Mouse (Mus musculus) spleen, adult 2 months (tissue): ENCODE data around the gene Clrn1. TPM values are rescaled to one million over a fixed set of nuclear protein-coding genes. Genes with fewer than 3 reads are reported as not detected.

Experiments used
- DNase-seq, 2 experiments: peaks; one replicate each; pipeline versions ENCODE4 v3.0.0 to v3.0.0-alpha.2; 2012 to 2021; ENCODE audit warnings: low spot score in 2 of 2, low read depth in 1 of 2
- H3K27ac ChIP-seq: fragments of 200-500 bp; 2 replicates; pipeline ENCODE4 v1.5.1; 2012; ENCODE audit warnings: low read length, inconsistent platforms; ENCODE audit not compliant: insufficient read depth
- H3K27me3 ChIP-seq: fragments of 200-500 bp; 2 replicates; pipeline ENCODE4 v1.6.1; 2012; ENCODE audit warnings: mild to moderate bottlenecking, moderate library complexity, low read length, inconsistent platforms; ENCODE audit not compliant: control insufficient read depth, insufficient read depth
- H3K36me3 ChIP-seq: fragments of 200-500 bp; 2 replicates; pipeline ENCODE4 v1.6.1; 2012; ENCODE audit warnings: mild to moderate bottlenecking, low read length, inconsistent platforms; ENCODE audit not compliant: control insufficient read depth, insufficient read depth
- H3K4me1 ChIP-seq: fragments of 200-500 bp; 2 replicates; pipeline ENCODE4 v1.6.1; 2011; ENCODE audit warnings: inconsistent platforms; ENCODE audit not compliant: control insufficient read depth, insufficient read depth, insufficient read length
- H3K4me3 ChIP-seq: fragments of 200-500 bp; 2 replicates; pipeline ENCODE4 v1.5.1; 2011; ENCODE audit warnings: mild to moderate bottlenecking, inconsistent platforms; ENCODE audit not compliant: insufficient read depth, insufficient read length; ENCODE audit errors: extremely low read depth
- CTCF ChIP-seq: fragments of 200-500 bp; IDR thresholded peaks from 2 replicates; pipeline ENCODE4 v1.5.1; 2011; ENCODE audit warnings: mild to moderate bottlenecking, inconsistent platforms; ENCODE audit not compliant: insufficient read depth, insufficient read length, insufficient replicate concordance; ENCODE audit errors: extremely low read depth
- POLR2A ChIP-seq: fragments of 200-500 bp; IDR thresholded peaks from 2 replicates; pipeline ENCODE4 v1.6.1; 2011; ENCODE audit warnings: low read depth, low read length, inconsistent platforms
- WGBS: fragments of 180-500 bp; shearing (Covaris S2); methylation state at CpG from one replicate; pipeline ENCODE4 v1.1.7; 2018; 5-methylcytosine and 5-hydroxymethylcytosine counted together
- polyA plus RNA-seq: library from polyadenylated mRNA; depleted of rRNA; stranded (reverse); fragments of >200 nt; gene quantifications from 2 replicates; pipeline ENCODE4 v1.2.3, GENCODE M21; 2012

The Clrn1 gene
- polyA plus RNA-seq, 1 experiment, result not detected

- WGBS, result 89% methylated on average over 5 of the region's 5 CpGs
- DNase-seq, result no peak
- Histone ChIP-seq H3K27me3 (no peaks in the 10 kb centered on the region), H3K27ac (no peak overlapping the region), H3K4me1 (no peaks in the 10 kb centered on the region), H3K4me3 (no peak overlapping the region), H3K36me3 (no peaks in the 10 kb centered on the region)
- TF ChIP-seq POLR2A (no peak), CTCF (no peak)
Observed at GRCm38 (mm10) chr3:58895131-58895530, 10.0 kb upstream of the Clrn1 start.

GRCm38 (mm10) chr3:58894529-58894928 is 9.4 kb upstream of the Clrn1 start:
- Histone ChIP-seq H3K4me3 (no peak overlapping the region), H3K36me3 (no peaks in the 10 kb centered on the region), H3K27ac (no peak overlapping the region), H3K27me3 (no peaks in the 10 kb centered on the region), H3K4me1 (no peaks in the 10 kb centered on the region)
- WGBS, result 88% methylated on average over 3 of the region's 3 CpGs
- no peak for DNase-seq
- TF ChIP-seq POLR2A (no peak), CTCF (no peak)

GRCm38 (mm10) chr3:58889670-58890069 is 4.5 kb upstream of the Clrn1 start:
- Histone ChIP-seq H3K27me3 (no peaks in the 10 kb centered on the region), H3K4me3 (no peak overlapping the region), H3K27ac (no peak overlapping the region), H3K4me1 (no peaks in the 10 kb centered on the region), H3K36me3 (no peaks in the 10 kb centered on the region)
- 88% methylated on average over 3 of the region's 3 CpGs for WGBS
- no peak for TF ChIP-seq CTCF
- no peak for TF ChIP-seq POLR2A
- no peak for DNase-seq

- DNase-seq, result no peak
- TF ChIP-seq POLR2A (no peak), CTCF (no peak)
- Histone ChIP-seq H3K36me3 (no peaks in the 10 kb centered on the region), H3K4me3 (no peak overlapping the region), H3K27ac (no peak overlapping the region), H3K27me3 (no peaks in the 10 kb centered on the region), H3K4me1 (no peaks in the 10 kb centered on the region)
- 90% methylated on average over 7 of the region's 7 CpGs for WGBS
Observed at GRCm38 (mm10) chr3:58888131-58888715, 3.1 kb upstream of the Clrn1 start.

GRCm38 (mm10) chr3:58887719-58888118 is 2.6 kb upstream of the Clrn1 start:
- no peaks in the 10 kb centered on the region for H3K27me3 ChIP-seq
- no peaks in the 10 kb centered on the region for H3K36me3 ChIP-seq
- no peak overlapping the region for H3K4me3 ChIP-seq
- no peaks in the 10 kb centered on the region for H3K4me1 ChIP-seq
- no peak for DNase-seq
- H3K27ac ChIP-seq, result no peak overlapping the region
- 93% methylated on average over 10 of the region's 10 CpGs for WGBS
- no peak for TF ChIP-seq POLR2A
- no peak for TF ChIP-seq CTCF

- Histone ChIP-seq H3K27ac (no peak overlapping the region), H3K36me3 (no peaks in the 10 kb centered on the region), H3K4me3 (no peak overlapping the region), H3K27me3 (no peaks in the 10 kb centered on the region), H3K4me1 (no peaks in the 10 kb centered on the region)
- DNase-seq, result no peak
- no peak for TF ChIP-seq CTCF
- no peak for TF ChIP-seq POLR2A
Observed at GRCm38 (mm10) chr3:58883511-58883907, 1.6 kb downstream of the Clrn1 start.

GRCm38 (mm10) chr3:58882878-58883510 is 2.1 kb downstream of the Clrn1 start:
- no peaks in the 10 kb centered on the region for H3K27me3 ChIP-seq
- H3K27ac ChIP-seq, result no peak overlapping the region
- 13% methylated on average over 8 of the region's 8 CpGs for WGBS
- TF ChIP-seq POLR2A (no peak), CTCF (no peak)
- H3K4me1 ChIP-seq, result no peaks in the 10 kb centered on the region
- H3K4me3 ChIP-seq, result no peak overlapping the region
- no peaks in the 10 kb centered on the region for H3K36me3 ChIP-seq
- DNase-seq, result no peak
